Mouse (Mus musculus) kidney, postnatal 0 days (tissue): ENCODE measurements at regions not wholly inside any gene's neighbourhood (a gene's known extent, or its start where the extent isn't known, plus 50 kb on each side); places are given as distances from the start of the nearest gene placed in this dataset.
A peak's percentile ranks its signal among the peaks of the same experiment; 100 is the strongest.

Experiments used
- ATAC-seq: fragments of 200-750 bp; cut with Nextera tagmentation; replicated peaks from 2 replicates; pipeline ENCODE4 v1.8.0; 2017; ENCODE audit warnings: low read depth, moderate number of reproducible peaks, moderate TSS enrichment, moderate library complexity; ENCODE audit not compliant: low FRiP score
- DNase-seq: peaks from one replicate; pipeline ENCODE4 v3.0.0-alpha.2; 2016; ENCODE audit warnings: low spot score
- H3K27ac ChIP-seq: fragments of 300-500 bp; sonication (generic); 2 replicates; pipeline ENCODE4 v1.5.1; 2014; ENCODE audit warnings: mild to moderate bottlenecking
- H3K27me3 ChIP-seq: fragments of 300-500 bp; sonication (generic); 2 replicates; pipeline ENCODE4 v1.6.1; 2014; ENCODE audit warnings: low read length, mixed read lengths; ENCODE audit not compliant: insufficient read depth
- H3K36me3 ChIP-seq: fragments of 300-500 bp; sonication (generic); 2 replicates; pipeline ENCODE4 v1.6.1; 2014; ENCODE audit warnings: low read length, mixed read lengths; ENCODE audit not compliant: insufficient read depth
- H3K4me1 ChIP-seq: fragments of 300-500 bp; sonication (generic); replicated peaks from 2 replicates; pipeline ENCODE4 v1.6.1; 2014; ENCODE audit warnings: antibody characterized with exemption, low read length, mixed read lengths; ENCODE audit not compliant: insufficient read depth
- H3K4me2 ChIP-seq: fragments of 300-500 bp; sonication (generic); 2 replicates; pipeline ENCODE4 v1.6.1; 2014; ENCODE audit warnings: mild to moderate bottlenecking, low read length, moderate library complexity, mixed read lengths
- H3K4me3 ChIP-seq: fragments of 300-500 bp; sonication (generic); replicated peaks from 2 replicates; pipeline ENCODE4 v1.5.1; 2014; ENCODE audit warnings: low read depth, low read length
- H3K9ac ChIP-seq: fragments of 300-500 bp; sonication (generic); 2 replicates; pipeline ENCODE4 v1.6.1; 2014; ENCODE audit warnings: low read depth, low read length
- H3K9me3 ChIP-seq: fragments of 300-500 bp; sonication (generic); replicated peaks from 2 replicates; pipeline ENCODE4 v1.6.1; 2016; ENCODE audit warnings: low read length, inconsistent platforms, mixed read lengths
- CTCF ChIP-seq: IDR thresholded peaks from 2 replicates; pipeline ENCODE4 v1.5.1; 2016; ENCODE audit warnings: antibody characterized with exemption, low read depth, mild to moderate bottlenecking, moderate library complexity
- WGBS: fragments of 180-500 bp; shearing (Covaris S2); extraction: QIAGEN DNeasy Blood & Tissue Kit; methylation state at CpG from one replicate; pipeline ENCODE4 v1.1.7; 2014; 5-methylcytosine and 5-hydroxymethylcytosine counted together

DNA sequence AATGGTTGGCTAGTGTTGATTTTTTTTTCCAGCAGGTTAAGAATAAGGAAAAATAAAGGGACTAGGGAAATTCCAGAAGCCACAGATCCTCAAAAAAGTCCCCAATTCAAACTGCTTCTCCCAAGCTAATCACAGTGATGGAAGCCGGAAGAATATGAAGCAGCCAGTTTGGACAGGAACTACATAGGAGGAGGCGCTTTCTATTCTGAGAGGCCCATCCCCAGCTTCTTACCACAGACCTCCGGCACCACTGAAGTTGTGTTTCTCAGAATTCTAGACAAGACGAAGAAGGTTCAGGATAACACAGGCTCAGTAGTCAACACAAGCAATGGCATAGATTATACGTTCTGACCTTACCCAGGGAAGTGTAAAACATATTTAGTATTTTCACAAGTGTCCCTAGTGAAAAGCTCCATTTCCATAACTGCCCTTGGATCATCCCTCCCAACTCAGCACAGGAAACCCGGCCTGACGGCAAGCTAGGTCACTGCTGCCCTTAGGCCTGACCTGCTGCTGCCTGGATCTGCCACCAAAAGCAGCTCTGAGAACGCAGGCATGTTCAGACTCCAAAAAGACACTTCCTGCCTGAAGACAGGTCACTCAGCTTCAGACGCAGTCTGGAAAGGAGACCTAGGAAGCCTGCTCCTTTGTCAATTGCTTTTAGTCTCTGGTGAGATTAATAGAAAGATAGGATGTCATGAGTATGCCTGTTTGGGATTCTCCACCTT lies 97.2 kb upstream of the Tmc1 start:
- H3K9ac ChIP-seq = no peak overlapping the region
- peaks cover 6% of the 10 kb centered on the region; the same call in 1 of the 2 replicates for H3K4me1 ChIP-seq
- no peak for ATAC-seq
- no peak overlapping the region for H3K4me3 ChIP-seq
- TF ChIP-seq CTCF = no peak
- H3K36me3 ChIP-seq = no peaks in the 10 kb centered on the region
- 42% methylated on average over 9 of the region's 9 CpGs for WGBS
- H3K27me3 ChIP-seq = no peaks in the 10 kb centered on the region
- H3K27ac ChIP-seq = 0 out of 2 replicates have a peak overlapping the region, but pooled peaks have one; percentile 25
- DNase-seq = no peak
- no peaks in the 10 kb centered on the region for H3K9me3 ChIP-seq
- no peak overlapping the region for H3K4me2 ChIP-seq

DNA sequence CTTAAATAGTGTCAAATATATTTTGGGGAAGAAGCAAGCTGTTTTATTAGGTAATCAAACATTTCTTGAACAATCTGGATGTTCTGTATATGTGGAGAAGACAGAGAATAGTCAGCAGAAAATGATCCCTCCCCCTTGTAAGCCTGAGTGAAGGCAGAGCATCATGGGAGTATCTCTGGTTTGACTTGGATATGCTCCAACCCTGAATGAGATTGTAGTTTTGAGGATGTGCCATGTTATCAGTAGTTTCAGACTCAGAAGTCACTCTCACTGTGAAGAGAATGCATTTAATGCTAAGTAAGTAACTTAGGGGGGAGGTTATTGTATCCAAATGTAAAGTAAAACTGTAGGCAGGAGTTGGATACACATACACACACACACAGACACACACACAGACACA lies 95.3 kb upstream of the Tmc1 start:
- Histone ChIP-seq H3K9me3 (no peaks in the 10 kb centered on the region), H3K4me2 (no peak overlapping the region), H3K36me3 (no peaks in the 10 kb centered on the region), H3K4me3 (no peak overlapping the region), H3K27me3 (no peaks in the 10 kb centered on the region), H3K27ac (no peak overlapping the region), H3K9ac (no peak overlapping the region), H3K4me1 (peaks cover 6% of the 10 kb centered on the region; the same call in 1 of the 2 replicates)
- DNase-seq (no peak), ATAC-seq (no peak)
- no peak for TF ChIP-seq CTCF

DNA sequence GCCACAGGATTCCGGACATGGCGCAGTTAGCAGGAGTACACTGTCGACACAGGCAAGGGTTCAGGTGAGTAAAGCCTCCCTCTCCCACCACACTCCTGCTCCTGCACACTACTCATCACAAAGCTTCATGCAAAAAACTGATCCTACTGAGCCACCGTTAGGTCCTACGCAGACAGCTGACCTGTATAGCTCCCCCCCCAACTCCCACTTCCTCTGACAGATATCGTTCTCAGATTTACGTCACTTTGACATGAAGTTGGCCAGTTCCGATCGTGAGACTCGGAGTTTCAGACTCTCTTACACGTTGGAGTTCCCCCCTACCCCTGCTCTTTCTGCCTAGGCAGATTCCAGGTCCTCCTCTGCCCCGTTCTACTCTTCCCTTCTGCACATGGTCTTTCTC lies 91.6 kb upstream of the Tmc1 start:
- H3K27ac ChIP-seq = no peak overlapping the region
- no peak overlapping the region for H3K4me3 ChIP-seq
- H3K4me2 ChIP-seq = no peak overlapping the region
- H3K27me3 ChIP-seq = no peaks in the 10 kb centered on the region
- no peak for TF ChIP-seq CTCF
- H3K4me1 ChIP-seq = no peaks in the 10 kb centered on the region
- ATAC-seq = no peak
- H3K36me3 ChIP-seq = no peaks in the 10 kb centered on the region
- DNase-seq = no peak
- H3K9ac ChIP-seq = no peak overlapping the region
- no peaks in the 10 kb centered on the region for H3K9me3 ChIP-seq
- 53% methylated on average over 12 of the region's 12 CpGs for WGBS

DNA sequence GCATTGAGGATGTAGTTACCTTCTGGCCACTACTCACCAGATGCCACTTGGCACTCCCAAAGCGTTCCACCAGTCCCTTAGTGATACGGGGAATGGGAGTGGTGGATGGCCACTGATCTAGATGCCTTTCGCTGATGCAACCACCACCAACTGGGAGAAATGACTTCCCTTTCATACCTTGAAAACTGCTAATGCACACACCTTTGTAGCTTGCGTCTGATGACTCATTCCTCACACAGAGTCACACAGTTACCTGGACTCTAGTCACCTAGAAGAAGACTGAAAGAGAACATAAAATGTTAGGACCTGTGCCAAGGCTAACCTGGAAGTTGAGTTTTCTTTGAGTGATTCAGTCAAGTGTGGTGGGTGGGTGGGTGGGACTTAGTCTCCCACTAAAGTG lies 90.0 kb upstream of the Tmc1 start:
- no peak for TF ChIP-seq CTCF
- 95% methylated on average over 4 of the region's 4 CpGs for WGBS
- ATAC-seq = no peak
- H3K27me3 ChIP-seq = no peaks in the 10 kb centered on the region
- no peaks in the 10 kb centered on the region for H3K4me1 ChIP-seq
- no peaks in the 10 kb centered on the region for H3K9me3 ChIP-seq
- no peak overlapping the region for H3K4me3 ChIP-seq
- no peak for DNase-seq
- no peaks in the 10 kb centered on the region for H3K36me3 ChIP-seq
- no peak overlapping the region for H3K9ac ChIP-seq
- no peak overlapping the region for H3K27ac ChIP-seq
- no peak overlapping the region for H3K4me2 ChIP-seq

DNA sequence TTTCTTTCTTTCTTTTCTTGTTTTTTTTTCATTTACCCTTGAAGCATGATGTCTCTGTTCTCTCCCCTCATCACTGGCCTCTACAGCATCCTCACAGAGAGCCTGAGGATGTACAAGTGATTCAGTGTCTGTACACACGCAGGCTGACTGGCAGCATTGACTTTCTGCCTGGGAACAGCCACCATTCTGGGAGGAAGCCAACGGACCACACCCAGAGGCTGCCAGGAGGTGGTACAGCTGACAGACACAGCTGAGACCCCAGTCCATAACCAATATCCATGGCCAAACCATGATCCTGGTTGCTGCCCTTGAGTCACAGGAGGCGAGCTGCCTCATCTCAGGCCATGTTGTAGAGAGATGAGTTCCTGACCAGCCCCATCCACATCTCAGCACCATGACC lies 88.5 kb upstream of the Tmc1 start:
- Histone ChIP-seq H3K4me3 (no peak overlapping the region), H3K4me1 (no peaks in the 10 kb centered on the region), H3K27me3 (no peaks in the 10 kb centered on the region), H3K4me2 (no peak overlapping the region), H3K9me3 (no peaks in the 10 kb centered on the region), H3K36me3 (no peaks in the 10 kb centered on the region), H3K9ac (no peak overlapping the region), H3K27ac (no peak overlapping the region)
- DNase-seq (no peak), ATAC-seq (no peak)
- 91% methylated on average over 3 of the region's 3 CpGs for WGBS
- no peak for TF ChIP-seq CTCF

DNA sequence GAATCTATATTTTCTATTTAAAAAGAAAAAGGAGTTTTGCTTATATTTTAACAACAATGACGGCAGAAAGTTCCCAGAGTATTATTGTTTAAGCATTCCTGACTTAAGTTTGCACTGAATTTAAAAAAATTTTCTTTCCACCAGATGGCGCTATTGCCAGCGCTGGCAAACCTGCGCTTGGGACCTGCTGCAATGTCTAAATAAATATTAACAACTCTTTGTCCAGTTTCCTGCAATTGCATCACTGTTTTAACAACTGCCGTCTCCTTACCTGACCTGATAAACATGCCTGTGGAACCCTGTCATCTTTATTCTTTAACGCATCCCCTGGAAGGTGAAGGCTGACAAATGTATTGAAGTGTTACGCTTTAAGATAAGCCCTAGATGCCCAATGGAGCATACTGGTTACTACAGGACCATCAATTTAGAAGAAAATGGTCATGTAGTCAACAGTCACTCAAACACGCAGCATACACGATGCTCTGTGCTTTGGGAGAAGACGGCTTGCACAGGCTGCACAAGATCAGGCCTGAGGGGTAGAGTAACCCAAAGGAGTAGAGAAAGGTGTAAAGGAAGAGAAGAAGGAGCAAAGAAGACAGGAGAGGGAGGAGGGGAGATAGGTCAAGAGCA lies 83.6 kb upstream of the Tmc1 start:
- WGBS = 37% methylated on average over 10 of the region's 10 CpGs
- Histone ChIP-seq H3K4me1 (peaks cover 11% of the 10 kb centered on the region; the same call in 1 of the 2 replicates), H3K36me3 (no peaks in the 10 kb centered on the region), H3K4me3 (no peak overlapping the region), H3K27ac (no peak overlapping the region), H3K27me3 (no peaks in the 10 kb centered on the region), H3K9me3 (no peaks in the 10 kb centered on the region), H3K4me2 (no peak overlapping the region), H3K9ac (no peak overlapping the region)
- DNase-seq (peak; percentile 85), ATAC-seq (peak; percentile 71)
- TF ChIP-seq CTCF = peak; percentile 83
